Mouse (Mus musculus) intestine, embryonic 14.5 days (tissue): Measurements from ENCODE around the gene Schip1. TPM values are rescaled to one million over a fixed set of nuclear protein-coding genes. Genes with fewer than 3 reads are reported as not detected.

Experiments used
- ATAC-seq: fragments of 200-750 bp; cut with Nextera tagmentation; replicated peaks from 2 replicates; pipeline ENCODE4 v1.8.0; 2017; ENCODE audit warnings: low read depth, moderate number of reproducible peaks, moderate TSS enrichment, moderate library complexity; ENCODE audit not compliant: low FRiP score, low TSS enrichment
- DNase-seq: peaks from one replicate; pipeline ENCODE4 v3.0.0-alpha.2; 2018; ENCODE audit warnings: low spot score
- H3K27ac ChIP-seq: fragments of 300-500 bp; sonication (generic); 2 replicates; pipeline ENCODE4 v1.5.1; 2014; ENCODE audit warnings: low read depth, mild to moderate bottlenecking, control low read depth
- H3K27me3 ChIP-seq: fragments of 300-500 bp; sonication (generic); replicated peaks from 2 replicates; pipeline ENCODE4 v1.6.1; 2014; ENCODE audit warnings: low read length, control low read depth; ENCODE audit not compliant: control insufficient read depth, insufficient read depth
- H3K36me3 ChIP-seq: fragments of 300-500 bp; sonication (generic); 2 replicates; pipeline ENCODE4 v1.6.1; 2014; ENCODE audit warnings: low read length, control low read depth; ENCODE audit not compliant: control insufficient read depth, insufficient read depth
- H3K4me1 ChIP-seq: fragments of 300-500 bp; sonication (generic); replicated peaks from 2 replicates; pipeline ENCODE4 v1.6.1; 2014; ENCODE audit warnings: low read length, control low read depth, mixed read lengths; ENCODE audit not compliant: control insufficient read depth, insufficient read depth
- H3K4me2 ChIP-seq: fragments of 300-500 bp; sonication (generic); 2 replicates; pipeline ENCODE4 v1.6.1; 2014; ENCODE audit warnings: low read length
- H3K4me3 ChIP-seq: fragments of 300-500 bp; sonication (generic); 2 replicates; pipeline ENCODE4 v1.5.1; 2014; ENCODE audit warnings: low read depth, low read length, control low read depth, mixed read lengths
- H3K9ac ChIP-seq: fragments of 300-500 bp; sonication (generic); 2 replicates; pipeline ENCODE4 v1.6.1; 2014; ENCODE audit warnings: mild to moderate bottlenecking, low read length
- H3K9me3 ChIP-seq: fragments of 300-500 bp; sonication (generic); 2 replicates; pipeline ENCODE4 v1.6.1; 2016; ENCODE audit warnings: low read length, control low read depth; ENCODE audit not compliant: control insufficient read depth
- WGBS: fragments of 180-500 bp; shearing (Covaris S2); extraction: QIAGEN DNeasy Blood & Tissue Kit; methylation state at CpG from one replicate; pipeline ENCODE4 v1.1.7; 2014; 5-methylcytosine and 5-hydroxymethylcytosine counted together
- polyA plus RNA-seq: library from polyadenylated mRNA; unstranded; fragments of >200 nt; fragmentation: Nextera tagmentation; extraction: Ambion mirVana; gene quantifications from 2 replicates; pipeline ENCODE4 v1.2.1, GENCODE M21; 2014

Schip1 gene
- polyA plus RNA-seq, 1 experiment from 2014 or later, result 63.0 TPM

- no peak overlapping the region for H3K4me2 ChIP-seq
- H3K36me3 ChIP-seq, result no peaks in the 10 kb centered on the region; the same call in 1 of the 2 replicates
- H3K27ac ChIP-seq, result no peak overlapping the region
- no peak for DNase-seq
- no peak overlapping the region for H3K9ac ChIP-seq
- H3K4me1 ChIP-seq, result 0 out of 2 replicates have a peak, but pooled peaks cover 8% of the 10 kb centered on the region
- no peaks in the 10 kb centered on the region for H3K27me3 ChIP-seq
- H3K9me3 ChIP-seq, result no peaks in the 10 kb centered on the region
- H3K4me3 ChIP-seq, result no peak overlapping the region
- ATAC-seq, result no peak
- WGBS, result 78% methylated on average over 19 of the region's 19 CpGs
Observed at GRCm38 (mm10) chr3:68608848-68609497, 544.4 kb downstream of the Schip1 start.

GRCm38 (mm10) chr3:68610011-68610410, 545.4 kb downstream of the Schip1 start:
- H3K27ac ChIP-seq, result no peak overlapping the region
- H3K4me1 ChIP-seq, result 0 out of 2 replicates have a peak, but pooled peaks cover 8% of the 10 kb centered on the region
- no peaks in the 10 kb centered on the region; the same call in 1 of the 2 replicates for H3K36me3 ChIP-seq
- no peak for ATAC-seq
- DNase-seq, result no peak
- no peak overlapping the region for H3K9ac ChIP-seq
- WGBS, result 42% methylated on average over 6 of the region's 6 CpGs
- no peak overlapping the region for H3K4me3 ChIP-seq
- H3K9me3 ChIP-seq, result no peaks in the 10 kb centered on the region
- no peak overlapping the region for H3K4me2 ChIP-seq
- H3K27me3 ChIP-seq, result no peaks in the 10 kb centered on the region

GRCm38 (mm10) chr3:68610598-68611261, 546.1 kb downstream of the Schip1 start:
- no peak for ATAC-seq
- H3K27ac ChIP-seq, result no peak overlapping the region

GRCm38 (mm10) chr3:68615042-68615810, 550.6 kb downstream of the Schip1 start:
- Histone ChIP-seq H3K4me3 (no peak overlapping the region), H3K4me2 (no peak overlapping the region), H3K27ac (no peak overlapping the region), H3K4me1 (0 out of 2 replicates have a peak, but pooled peaks cover 4% of the 10 kb centered on the region), H3K27me3 (no peaks in the 10 kb centered on the region), H3K9ac (no peak overlapping the region), H3K36me3 (peaks cover 4% of the 10 kb centered on the region; the same call in 1 of the 2 replicates), H3K9me3 (no peaks in the 10 kb centered on the region)
- no peak for DNase-seq
- 67% methylated on average over 10 of the region's 10 CpGs for WGBS
- ATAC-seq, result no peak

More at GRCm38 (mm10) chr3:68610598-68611261, 546.1 kb downstream of the Schip1 start:
- H3K4me1 ChIP-seq, result 0 out of 2 replicates have a peak, but pooled peaks cover 8% of the 10 kb centered on the region
- WGBS, result 84% methylated on average over 11 of the region's 11 CpGs
- no peaks in the 10 kb centered on the region; the same call in 1 of the 2 replicates for H3K36me3 ChIP-seq
- DNase-seq, result no peak
- H3K4me2 ChIP-seq, result no peak overlapping the region
- H3K4me3 ChIP-seq, result no peak overlapping the region
- H3K9ac ChIP-seq, result no peak overlapping the region
- H3K9me3 ChIP-seq, result no peaks in the 10 kb centered on the region
- H3K27me3 ChIP-seq, result no peaks in the 10 kb centered on the region

- ATAC-seq (no peak), DNase-seq (no peak)
- Histone ChIP-seq H3K4me3 (no peak overlapping the region), H3K36me3 (peaks cover 12% of the 10 kb centered on the region), H3K9ac (no peak overlapping the region), H3K4me2 (no peak overlapping the region), H3K4me1 (no peaks in the 10 kb centered on the region), H3K27me3 (no peaks in the 10 kb centered on the region), H3K9me3 (no peaks in the 10 kb centered on the region), H3K27ac (no peak overlapping the region)
- WGBS, result 82% methylated on average over 12 of the region's 12 CpGs
Observed at GRCm38 (mm10) chr3:68616363-68616762, 551.8 kb downstream of the Schip1 start.

- no peak overlapping the region for H3K9ac ChIP-seq
- peaks cover 20% of the 10 kb centered on the region for H3K36me3 ChIP-seq
- H3K4me3 ChIP-seq, result no peak overlapping the region
- ATAC-seq (no peak), DNase-seq (no peak)
- H3K27ac ChIP-seq, result no peak overlapping the region
- no peaks in the 10 kb centered on the region for H3K9me3 ChIP-seq
- no peak overlapping the region for H3K4me2 ChIP-seq
- H3K27me3 ChIP-seq, result no peaks in the 10 kb centered on the region
- WGBS, result 89% methylated on average over 10 of the region's 10 CpGs
- no peaks in the 10 kb centered on the region for H3K4me1 ChIP-seq
Observed at GRCm38 (mm10) chr3:68617708-68618107, 553.1 kb downstream of the Schip1 start.

- WGBS, result 44% methylated on average over 5 of the region's 5 CpGs
- ATAC-seq (no peak), DNase-seq (no peak)
- Histone ChIP-seq H3K27ac (no peak overlapping the region), H3K9ac (no peak overlapping the region), H3K4me3 (no peak overlapping the region), H3K9me3 (no peaks in the 10 kb centered on the region), H3K4me2 (no peak overlapping the region), H3K36me3 (peaks cover 24% of the 10 kb centered on the region), H3K4me1 (no peaks in the 10 kb centered on the region), H3K27me3 (no peaks in the 10 kb centered on the region)
Observed at GRCm38 (mm10) chr3:68619097-68619496, 554.5 kb downstream of the Schip1 start.

- Histone ChIP-seq H3K4me2 (no peak overlapping the region), H3K9ac (no peak overlapping the region), H3K9me3 (no peaks in the 10 kb centered on the region), H3K27ac (no peak overlapping the region), H3K4me3 (no peak overlapping the region), H3K27me3 (no peaks in the 10 kb centered on the region), H3K4me1 (no peaks in the 10 kb centered on the region), H3K36me3 (peaks cover 42% of the 10 kb centered on the region)
- 92% methylated on average over 3 of the region's 3 CpGs for WGBS
- DNase-seq (no peak), ATAC-seq (no peak)
Observed at GRCm38 (mm10) chr3:68621971-68622370, 557.4 kb downstream of the Schip1 start.
